Mouse (Mus musculus) neural tube, embryonic 15.5 days (tissue): Measurements from ENCODE around the gene U2af1l4. TPM values are rescaled to one million over a fixed set of nuclear protein-coding genes. Genes with fewer than 3 reads are reported as not detected.

Source experiments
- ATAC-seq: fragments of 200-750 bp; cut with Nextera tagmentation; 2 replicates; pipeline ENCODE4 v1.8.0; 2017; ENCODE audit warnings: mild to moderate bottlenecking, moderate TSS enrichment, moderate library complexity; ENCODE audit not compliant: low FRiP score
- H3K27ac ChIP-seq: fragments of 300-500 bp; sonication (generic); replicated peaks from 2 replicates; pipeline ENCODE4 v1.5.1; 2015; ENCODE audit warnings: mild to moderate bottlenecking, inconsistent platforms
- H3K27me3 ChIP-seq: fragments of 300-500 bp; sonication (generic); replicated peaks from 2 replicates; pipeline ENCODE4 v1.6.1; 2015; ENCODE audit warnings: inconsistent platforms
- H3K36me3 ChIP-seq: fragments of 300-500 bp; sonication (generic); 2 replicates; pipeline ENCODE4 v1.6.1; 2015; ENCODE audit warnings: inconsistent platforms
- H3K4me1 ChIP-seq: fragments of 300-500 bp; sonication (generic); 2 replicates; pipeline ENCODE4 v1.6.1; 2015; ENCODE audit warnings: inconsistent platforms
- H3K4me2 ChIP-seq: fragments of 300-500 bp; sonication (generic); 2 replicates; pipeline ENCODE4 v1.6.1; 2015; ENCODE audit warnings: inconsistent platforms, mild to moderate bottlenecking, moderate library complexity
- H3K4me3 ChIP-seq: fragments of 300-500 bp; sonication (generic); replicated peaks from 2 replicates; pipeline ENCODE4 v1.5.1; 2015; ENCODE audit warnings: mild to moderate bottlenecking, inconsistent platforms
- H3K9ac ChIP-seq: fragments of 300-500 bp; sonication (generic); replicated peaks from 2 replicates; pipeline ENCODE4 v1.6.1; 2015; ENCODE audit warnings: mild to moderate bottlenecking, inconsistent platforms
- H3K9me3 ChIP-seq: fragments of 300-500 bp; sonication (generic); replicated peaks from 2 replicates; pipeline ENCODE4 v1.6.1; 2016; ENCODE audit warnings: inconsistent platforms
- WGBS: fragments of 180-500 bp; shearing (Covaris S2); methylation state at CpG from one replicate; pipeline ENCODE4 v1.1.7; 2015; ENCODE audit warnings: mixed read lengths; 5-methylcytosine and 5-hydroxymethylcytosine counted together
- microRNA-seq: library from miRNA; unstranded; fragments of <30 nt; microRNA quantifications from one replicate; pipeline ENCODE4, GENCODE M21; 2017
- polyA plus RNA-seq: library from polyadenylated mRNA; unstranded; fragments of >200 nt; fragmentation: Nextera tagmentation; extraction: Ambion mirVana; gene quantifications from 2 replicates; pipeline ENCODE4 v1.2.1, GENCODE M21; 2015

U2af1l4 gene
- polyA plus RNA-seq, 1 experiment from 2014 or later: 95.2 TPM

DNA sequence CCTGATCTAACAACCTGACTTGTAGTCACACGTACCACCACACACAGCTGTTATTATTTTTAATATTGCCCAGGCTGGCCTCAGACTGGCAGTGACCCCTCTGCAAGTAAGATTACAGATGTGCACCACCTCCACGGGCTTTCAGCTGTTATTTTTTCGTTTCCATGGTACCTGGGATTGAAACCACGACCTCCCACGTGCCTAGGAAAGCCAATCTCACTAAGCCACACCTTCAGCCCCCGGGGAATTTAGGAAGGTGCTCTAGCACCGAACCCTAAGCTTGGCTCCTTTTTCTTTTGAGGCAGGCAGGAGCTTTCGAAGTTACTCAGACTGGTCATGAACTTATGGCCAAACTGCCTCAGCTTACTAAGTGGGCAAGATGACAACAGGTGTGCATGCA, 41.3 kb downstream of the U2af1l4 start:
- Histone ChIP-seq H3K9me3 (no peaks in the 10 kb centered on the region), H3K9ac (no peak overlapping the region), H3K36me3 (no peaks in the 10 kb centered on the region), H3K4me3 (no peak overlapping the region), H3K4me2 (no peak overlapping the region), H3K27ac (no peak overlapping the region), H3K4me1 (peaks cover 12% of the 10 kb centered on the region), H3K27me3 (no peaks in the 10 kb centered on the region)
- ATAC-seq: no peak
- WGBS: 70% methylated on average over 8 of the region's 8 CpGs

GRCm38 (mm10) chr7:30604944-30605343, 41.8 kb downstream of the U2af1l4 start:
- Histone ChIP-seq H3K36me3 (no peaks in the 10 kb centered on the region), H3K27ac (no peak overlapping the region), H3K4me2 (no peak overlapping the region), H3K9ac (no peak overlapping the region), H3K4me1 (peaks cover 7% of the 10 kb centered on the region), H3K4me3 (no peak overlapping the region), H3K27me3 (no peaks in the 10 kb centered on the region), H3K9me3 (no peaks in the 10 kb centered on the region)
- no peak for ATAC-seq
- WGBS: 87% methylated on average over 8 of the region's 8 CpGs

GRCm38 (mm10) chr7:30607706-30608309, 44.7 kb downstream of the U2af1l4 start:
- ATAC-seq: no peak
- Histone ChIP-seq H3K9ac (no peak overlapping the region), H3K9me3 (no peaks in the 10 kb centered on the region), H3K36me3 (no peaks in the 10 kb centered on the region), H3K27me3 (no peaks in the 10 kb centered on the region), H3K4me2 (no peak overlapping the region), H3K4me3 (no peak overlapping the region), H3K4me1 (no peaks in the 10 kb centered on the region), H3K27ac (no peak overlapping the region)
- WGBS: 25% methylated on average over 8 of the region's 8 CpGs

GRCm38 (mm10) chr7:30608476-30608875, 45.4 kb downstream of the U2af1l4 start:
- no peaks in the 10 kb centered on the region for H3K27me3 ChIP-seq
- no peaks in the 10 kb centered on the region for H3K36me3 ChIP-seq
- no peaks in the 10 kb centered on the region for H3K9me3 ChIP-seq
- H3K4me3 ChIP-seq: no peak overlapping the region
- H3K9ac ChIP-seq: no peak overlapping the region
- 49% methylated on average over 16 of the region's 16 CpGs for whole genome bisulfite sequencing
- no peak overlapping the region for H3K4me2 ChIP-seq
- no peaks in the 10 kb centered on the region for H3K4me1 ChIP-seq
- ATAC-seq: no peak
- no peak overlapping the region for H3K27ac ChIP-seq

DNA sequence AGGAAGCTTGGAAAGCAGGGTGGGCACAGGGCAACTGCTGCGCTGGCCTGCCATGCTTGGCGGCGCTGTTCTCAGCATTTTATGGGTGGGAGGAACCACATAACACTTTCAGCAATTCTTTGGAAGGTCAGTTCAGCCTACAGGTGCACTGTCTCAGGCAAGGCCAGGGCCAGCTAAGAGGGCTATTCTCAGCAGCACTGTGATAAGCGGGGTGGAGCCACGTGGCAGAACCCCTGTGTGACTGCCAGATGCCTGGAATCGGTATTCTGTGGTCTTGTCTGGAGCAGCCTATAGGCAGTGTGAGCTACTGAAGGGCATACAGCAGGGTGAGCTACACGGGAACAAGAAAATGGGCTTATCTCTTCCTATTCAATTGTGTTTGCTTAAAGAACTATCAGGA, 46.9 kb downstream of the U2af1l4 start:
- no peak for ATAC-seq
- Histone ChIP-seq H3K27me3 (no peaks in the 10 kb centered on the region), H3K4me2 (no peak overlapping the region), H3K4me3 (no peak overlapping the region), H3K27ac (no peak overlapping the region), H3K4me1 (no peaks in the 10 kb centered on the region), H3K9ac (no peak overlapping the region), H3K36me3 (0 out of 2 replicates have a peak, but pooled peaks cover under 1% of the 10 kb centered on the region), H3K9me3 (no peaks in the 10 kb centered on the region)
- 65% methylated on average over 7 of the region's 7 CpGs for WGBS

GRCm38 (mm10) chr7:30612654-30613402, 49.7 kb downstream of the U2af1l4 start, which contains the start of gene Upk1a:
Gene Upk1a, minus strand, starts transcription at chr7:30612847.
- ATAC-seq: no peak
- 71% methylated on average over 8 of the region's 8 CpGs for WGBS
- H3K4me2 ChIP-seq: no peak within 1 kb of the TSS

DNA sequence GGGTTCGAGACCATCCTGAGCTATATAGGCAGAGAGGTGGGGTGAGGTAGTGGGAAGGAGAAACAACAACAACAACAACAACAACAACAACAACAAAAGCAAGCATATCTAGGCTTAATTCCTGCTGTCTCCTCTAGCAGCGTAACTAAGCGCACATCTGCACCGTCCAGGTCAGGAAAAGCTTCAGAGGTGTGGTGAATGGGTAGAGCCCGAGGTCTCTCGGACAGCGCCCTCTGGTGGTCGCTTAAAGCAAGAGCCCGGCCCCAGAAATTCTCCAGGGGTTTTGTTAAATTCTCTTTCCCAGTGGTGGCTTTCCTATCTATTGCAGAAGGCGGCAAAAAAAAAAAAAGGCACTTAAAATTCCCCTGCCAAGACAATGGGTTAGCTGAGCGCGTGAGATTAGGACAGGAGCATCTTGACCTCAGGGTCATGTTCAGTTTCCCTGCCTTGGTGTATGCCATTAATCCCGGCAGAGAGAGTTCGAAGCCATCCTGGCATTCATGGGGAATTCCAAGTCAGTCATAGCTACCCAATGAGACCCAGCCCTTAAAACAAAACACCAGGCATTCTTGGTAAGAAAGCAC, 50.5 kb downstream of the U2af1l4 start:
- WGBS: 25% methylated on average over 14 of the region's 14 CpGs
- Histone ChIP-seq H3K9me3 (no peaks in the 10 kb centered on the region), H3K4me2 (no peak overlapping the region), H3K4me1 (no peaks in the 10 kb centered on the region), H3K9ac (no peak overlapping the region), H3K36me3 (peaks cover 35% of the 10 kb centered on the region), H3K27ac (no peak overlapping the region), H3K4me3 (no peak overlapping the region), H3K27me3 (no peaks in the 10 kb centered on the region)
- ATAC-seq: no peak

More at GRCm38 (mm10) chr7:30612654-30613402, 49.7 kb downstream of the U2af1l4 start, which contains the start of gene Upk1a:
- Histone ChIP-seq H3K9ac (no peak within 1 kb of the TSS), H3K27ac (no peak within 1 kb of the TSS), H3K4me1 (no peaks in the 10 kb centered on the region), H3K9me3 (no peaks in the 10 kb centered on the region), H3K36me3 (peaks cover 27% of the 10 kb centered on the region), H3K4me3 (no peak within 1 kb of the TSS), H3K27me3 (no peaks in the 10 kb centered on the region)

GRCm38 (mm10) chr7:30614454-30614853, 51.4 kb downstream of the U2af1l4 start:
- ATAC-seq: no peak
- WGBS: 92% methylated on average over 2 of the region's 2 CpGs

More at GRCm38 (mm10) chr7:30614454-30614853, 51.4 kb downstream of the U2af1l4 start:
- H3K9me3 ChIP-seq: 0 out of 2 replicates have a peak, but pooled peaks cover 2% of the 10 kb centered on the region
- H3K4me3 ChIP-seq: no peak overlapping the region
- no peaks in the 10 kb centered on the region for H3K4me1 ChIP-seq
- H3K4me2 ChIP-seq: no peak overlapping the region
- H3K27me3 ChIP-seq: no peaks in the 10 kb centered on the region
- no peak overlapping the region for H3K27ac ChIP-seq
- H3K9ac ChIP-seq: no peak overlapping the region
- peaks cover 43% of the 10 kb centered on the region for H3K36me3 ChIP-seq

Small RNA genes lying within 50 kb of the gene (microRNA-seq; reads per million reads assigned to microRNA genes)
- gene Gm38670 (not detected), gene Mir3569 (not detected)

Other genes starting within 250 kb of the U2af1l4 start
- 18.9 and 24.7 TPM in 2 replicates for gene Syne4, start 248.5 kb upstream of the U2af1l4 start, polyA plus RNA-seq
- not detected in 2 replicates for gene E130208F15Rik, start 241.6 kb upstream of the U2af1l4 start, polyA plus RNA-seq
- gene Sdhaf1, start 239.4 kb upstream of the U2af1l4 start, polyA plus RNA-seq: 16.0 and 16.7 TPM in 2 replicates
- 13.5 and 15.7 TPM in 2 replicates for gene Lrfn3, start 200.5 kb upstream of the U2af1l4 start, polyA plus RNA-seq
- 38.6 and 50.0 TPM in 2 replicates for gene Tyrobp, start 149.5 kb upstream of the U2af1l4 start, polyA plus RNA-seq
- 0.95 and 4.5 TPM in 2 replicates for gene Hcst, start 143.4 kb upstream of the U2af1l4 start, polyA plus RNA-seq
- 2.7 and 3.2 TPM in 2 replicates for gene Nfkbid, start 141.6 kb upstream of the U2af1l4 start, polyA plus RNA-seq
- gene Aplp1, start 117.8 kb upstream of the U2af1l4 start, polyA plus RNA-seq: 577 and 709 TPM in 2 replicates
- 0.15 and 0.36 TPM in 2 replicates for gene Kirrel2, start 105.6 kb upstream of the U2af1l4 start, polyA plus RNA-seq
- gene Nphs1, start 105.0 kb upstream of the U2af1l4 start, polyA plus RNA-seq: 0.14 and 0.23 TPM in 2 replicates
- 0.42 TPM in 1 of 2 replicates, not detected in the other for gene Prodh2, start 69.7 kb upstream of the U2af1l4 start, polyA plus RNA-seq
- gene Arhgap33, start 28.2 kb upstream of the U2af1l4 start, polyA plus RNA-seq: 78.7 and 91.1 TPM in 2 replicates
- gene Hspb6, start 11.1 kb upstream of the U2af1l4 start, polyA plus RNA-seq: 8.6 and 11.7 TPM in 2 replicates
- gene Proser3, start 11.0 kb upstream of the U2af1l4 start, polyA plus RNA-seq: 7.9 and 8.6 TPM in 2 replicates
- 55.6 and 61.8 TPM in 2 replicates for gene Lin37, start 3.5 kb upstream of the U2af1l4 start, polyA plus RNA-seq
- 14.6 and 14.8 TPM in 2 replicates for gene Gm49396, start within 50 bp of the U2af1l4 start, polyA plus RNA-seq
- gene Psenen, start 326 bp downstream of the U2af1l4 start, polyA plus RNA-seq: 136 and 139 TPM in 2 replicates
- gene Igflr1, start 2.1 kb downstream of the U2af1l4 start, polyA plus RNA-seq: 4.1 and 4.7 TPM in 2 replicates
- 8.5 and 8.8 TPM in 2 replicates for gene Kmt2b, start 25.4 kb downstream of the U2af1l4 start, polyA plus RNA-seq
- 0.37 and 0.44 TPM in 2 replicates for gene Zbtb32, start 35.6 kb downstream of the U2af1l4 start, polyA plus RNA-seq
- 0.87 and 2.3 TPM in 2 replicates for gene Upk1a, start 49.5 kb downstream of the U2af1l4 start, polyA plus RNA-seq
- gene Cox6b1, start 62.9 kb downstream of the U2af1l4 start, polyA plus RNA-seq: 1,176 and 1,358 TPM in 2 replicates
- gene Etv2, start 72.6 kb downstream of the U2af1l4 start, polyA plus RNA-seq: not detected in 2 replicates
- 125 and 129 TPM in 2 replicates for gene Rbm42, start 87.0 kb downstream of the U2af1l4 start, polyA plus RNA-seq
- 22.5 and 29.3 TPM in 2 replicates for gene Haus5, start 101.7 kb downstream of the U2af1l4 start, polyA plus RNA-seq
- gene Pmis2, start 108.3 kb downstream of the U2af1l4 start, polyA plus RNA-seq: not detected in 2 replicates
- gene 2200002J24Rik, start 135.6 kb downstream of the U2af1l4 start, polyA plus RNA-seq: 0.34 TPM in 1 of 2 replicates, not detected in the other
- 2.8 and 3.2 TPM in 2 replicates for gene Atp4a, start 148.9 kb downstream of the U2af1l4 start, polyA plus RNA-seq
- 284 and 304 TPM in 2 replicates for gene Tmem147, start 166.2 kb downstream of the U2af1l4 start, polyA plus RNA-seq
- 0.73 and 1.0 TPM in 2 replicates for gene Gapdhs, start 180.4 kb downstream of the U2af1l4 start, polyA plus RNA-seq
- gene Sbsn, start 188.2 kb downstream of the U2af1l4 start, polyA plus RNA-seq: 1.6 and 2.0 TPM in 2 replicates
- gene Dmkn, start 200.5 kb downstream of the U2af1l4 start, polyA plus RNA-seq: 3.7 and 6.2 TPM in 2 replicates
- 2.4 and 10.4 TPM in 2 replicates for gene Krtdap, start 224.6 kb downstream of the U2af1l4 start, polyA plus RNA-seq